Mouse (Mus musculus) gonadal fat pad, adult 2 months (tissue): Measurements from ENCODE around the gene Parp16. TPM values are rescaled to one million over a fixed set of nuclear protein-coding genes. Genes with fewer than 3 reads are reported as not detected.

ENCODE experiments used
- DNase-seq: peaks from one replicate; pipeline ENCODE4 v3.0.0-alpha.2; 2012; ENCODE audit warnings: low read depth
- polyA plus RNA-seq: library from polyadenylated mRNA; depleted of rRNA; stranded (reverse); fragments of >200 nt; gene quantifications from 2 replicates; pipeline ENCODE4 v1.2.3, GENCODE M21; 2012; rRNA removed

Parp16 gene
- 12.9 and 18.3 TPM in 2 replicates for polyA plus RNA-seq

GRCm38 (mm10) chr9:65195053-65195452 lies at the start of gene Parp16:
Parp16 (plus strand) TSS chr9:65195353.
- no peak for DNase-seq

DNA sequence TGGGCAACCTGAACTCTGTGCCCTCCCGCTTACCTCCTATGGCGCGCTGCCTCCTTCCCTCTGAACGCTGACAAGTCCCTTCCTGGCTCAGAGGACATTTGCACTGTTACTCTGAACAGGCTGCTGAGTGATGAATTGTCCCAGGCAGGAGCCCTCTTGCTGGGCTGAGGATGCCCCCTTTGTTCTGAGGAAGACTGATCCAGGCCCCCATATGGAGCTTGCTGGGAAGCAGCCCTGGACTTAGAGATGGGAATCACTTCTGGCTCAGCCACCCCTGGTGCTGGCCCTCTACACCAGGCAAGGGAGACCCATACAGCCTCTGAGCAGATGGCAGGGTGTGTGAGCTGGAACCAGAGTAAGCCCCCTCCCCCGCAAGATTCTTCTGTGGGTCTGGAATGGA lies 49.2 kb upstream of the Parp16 start:
- no peak for DNase-seq

DNA sequence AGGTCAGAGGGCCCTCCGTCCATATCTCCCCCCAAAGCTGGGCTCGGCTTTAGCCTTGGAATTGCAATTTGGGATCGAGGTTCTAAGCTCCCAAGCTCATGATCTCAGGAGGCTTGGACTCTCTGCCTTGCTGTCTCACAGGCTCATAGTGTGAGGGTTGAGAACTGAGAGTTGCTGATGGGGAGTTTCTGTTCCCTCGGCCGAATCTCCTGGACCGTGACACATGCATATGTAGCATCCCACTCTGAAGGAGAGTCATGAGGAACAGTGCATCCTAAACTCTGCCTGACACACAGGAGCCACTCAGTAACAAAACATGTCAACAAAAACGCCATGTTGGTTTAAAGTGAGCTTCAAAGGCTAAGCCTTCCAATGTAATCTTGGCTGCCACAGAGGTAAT lies 46.6 kb upstream of the Parp16 start:
- DNase-seq, result no peak

GRCm38 (mm10) chr9:65152711-65153330 lies 42.3 kb upstream of the Parp16 start:
- no peak for DNase-seq

- DNase-seq, result no peak
These were observed 41.8 kb upstream of the Parp16 start for GRCm38 (mm10) chr9:65153331-65153711.

- DNase-seq, result no peak
These were observed 40.3 kb upstream of the Parp16 start for GRCm38 (mm10) chr9:65154692-65155455.

- DNase-seq, result no peak
These were observed 38.5 kb upstream of the Parp16 start for GRCm38 (mm10) chr9:65156604-65157003.

DNA sequence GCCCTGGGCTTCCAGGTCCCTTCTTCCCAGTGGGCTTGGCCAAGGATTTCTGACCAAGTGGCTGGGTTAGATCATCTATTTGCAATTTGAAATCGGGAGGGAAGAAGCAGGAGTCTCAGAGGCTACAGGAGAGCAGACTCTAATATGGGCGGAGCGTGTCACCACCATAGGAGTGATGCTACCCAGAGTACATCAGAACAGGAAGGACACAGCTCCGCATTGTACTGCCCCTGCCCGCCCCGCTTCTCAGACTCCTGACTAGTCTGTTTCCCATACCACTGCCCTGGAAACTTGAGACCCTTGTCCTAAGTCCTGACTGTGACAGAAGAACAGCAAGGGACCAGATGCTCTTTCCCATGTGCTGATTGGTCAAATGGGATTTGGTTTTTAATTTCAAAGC lies 37.5 kb upstream of the Parp16 start:
- DNase-seq, result no peak

GRCm38 (mm10) chr9:65161188-65161587 lies 34.0 kb upstream of the Parp16 start:
- no peak for DNase-seq

DNA sequence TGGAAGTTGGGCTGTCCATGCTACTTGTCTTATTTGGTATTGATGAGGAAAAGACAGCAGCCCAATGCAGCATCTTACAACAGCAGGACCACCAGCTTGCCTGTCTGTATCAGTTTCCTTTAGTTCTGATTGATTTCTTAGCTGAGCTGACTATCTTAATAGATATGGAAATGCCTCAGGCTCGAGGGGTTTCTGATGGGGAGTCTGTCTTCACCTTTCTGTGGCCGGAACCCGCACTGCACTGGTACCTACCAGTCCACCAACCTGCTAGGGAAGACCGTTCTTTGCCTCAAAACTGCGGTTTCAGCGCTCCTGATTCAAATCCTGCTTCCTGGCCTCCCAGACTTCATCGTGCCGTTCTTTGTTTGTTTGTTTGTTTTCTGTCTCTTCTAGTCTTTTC lies 33.3 kb upstream of the Parp16 start:
- DNase-seq, result no peak

- DNase-seq, result no peak
These were observed 32.2 kb upstream of the Parp16 start for GRCm38 (mm10) chr9:65162711-65163639.

- no peak for DNase-seq
These were observed 30.3 kb upstream of the Parp16 start for GRCm38 (mm10) chr9:65164870-65165269.

DNA sequence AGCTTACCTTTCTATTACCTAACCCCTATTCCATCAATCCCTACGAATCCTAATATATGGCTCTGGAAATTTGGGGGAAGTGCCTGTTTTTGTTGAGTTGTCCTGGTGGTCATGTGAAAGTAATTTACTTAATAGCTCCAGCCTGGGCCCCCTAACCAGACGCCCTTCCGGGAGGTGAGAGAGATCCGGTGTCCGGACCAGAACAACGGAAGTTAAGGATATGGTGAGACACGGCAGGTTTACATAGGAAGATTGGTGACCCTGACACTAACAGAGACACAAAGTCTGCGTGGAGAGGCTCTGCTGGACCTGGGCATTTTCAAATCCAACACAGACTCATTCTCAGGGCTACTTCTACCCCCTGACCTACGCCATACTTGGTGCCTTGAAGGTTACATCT lies 28.8 kb upstream of the Parp16 start:
- DNase-seq, result no peak

GRCm38 (mm10) chr9:65168534-65168933 lies 26.6 kb upstream of the Parp16 start:
- DNase-seq, result no peak

GRCm38 (mm10) chr9:65168952-65169351 lies 26.2 kb upstream of the Parp16 start:
- no peak for DNase-seq

- DNase-seq, result no peak
These were observed 22.5 kb upstream of the Parp16 start for GRCm38 (mm10) chr9:65172654-65173053.

DNA sequence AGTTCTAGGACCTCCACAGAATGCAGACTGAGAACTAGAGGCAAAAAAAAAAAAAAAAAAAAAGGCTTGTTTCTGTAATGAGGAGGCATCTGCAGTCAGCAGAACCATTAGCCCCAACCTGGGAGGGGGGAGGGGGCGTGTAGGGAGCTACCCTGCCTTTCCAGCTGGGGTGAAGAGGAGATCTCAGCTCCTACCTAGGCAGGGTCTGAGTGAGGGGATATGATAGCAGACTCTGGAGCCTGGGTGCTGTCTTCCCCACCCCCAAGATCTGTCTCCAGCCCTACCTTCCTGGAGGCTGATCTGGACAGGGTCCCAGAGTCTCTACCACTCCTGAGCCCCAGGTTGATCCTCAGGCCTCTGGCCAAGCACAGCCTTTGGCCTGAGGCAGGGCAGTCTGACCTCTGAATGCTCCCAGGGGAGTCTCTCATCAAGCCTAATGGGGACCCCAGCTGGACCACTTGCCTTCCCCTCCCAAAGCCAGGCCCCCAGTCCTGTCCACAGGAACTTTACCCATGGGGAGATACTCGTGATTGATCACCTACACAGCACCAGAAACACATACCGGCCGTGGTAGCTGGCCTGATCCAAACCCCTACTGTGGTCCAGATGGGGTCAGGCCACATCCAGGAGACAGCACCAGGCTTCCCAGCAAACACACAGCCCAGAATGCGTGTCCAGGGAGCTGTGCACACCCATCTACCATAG lies 19.8 kb upstream of the Parp16 start:
- no peak for DNase-seq

DNA sequence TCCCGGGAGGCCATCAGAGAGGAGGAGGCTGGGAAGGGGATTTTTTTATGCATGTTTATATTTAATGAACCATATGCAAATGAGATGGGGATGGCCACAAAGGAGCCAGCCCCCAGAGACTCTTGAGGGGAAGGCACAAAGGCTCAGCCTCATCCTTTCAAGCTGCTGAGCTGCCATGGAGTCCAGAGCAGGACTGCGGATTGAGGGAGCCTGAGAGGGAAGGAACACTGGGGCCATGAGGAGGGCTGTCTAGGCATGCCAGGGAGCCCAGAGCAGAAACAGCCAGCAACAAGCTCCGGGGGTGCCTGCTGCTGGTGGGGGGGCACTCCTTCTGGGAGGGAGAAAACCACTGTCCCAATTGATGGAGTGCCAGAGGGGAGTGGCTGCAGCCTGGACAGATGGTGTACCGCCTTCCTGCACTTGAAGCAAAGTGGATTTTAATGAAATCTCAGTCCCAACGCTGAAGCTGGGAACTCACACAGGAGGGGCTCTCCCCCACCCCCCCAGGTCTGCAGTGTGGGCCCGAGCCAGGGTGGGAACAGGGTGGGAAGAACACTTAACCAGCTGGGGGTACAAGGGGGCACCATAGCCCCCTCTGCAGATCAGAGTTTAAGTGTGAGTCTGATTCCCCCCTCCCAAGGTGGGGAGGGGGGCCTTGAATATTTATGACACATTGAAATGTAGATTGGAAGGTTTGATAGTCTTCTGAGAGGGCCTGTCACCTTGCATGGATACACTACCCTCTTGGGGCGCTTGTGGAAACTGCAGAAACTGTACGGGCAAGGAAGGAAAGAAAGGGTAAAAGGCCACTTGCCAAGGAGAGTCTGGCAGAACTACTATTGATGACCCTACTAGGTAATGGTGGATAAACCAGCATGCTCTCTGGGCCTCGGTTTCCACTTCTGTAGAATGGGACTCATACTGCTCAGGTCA lies 18.9 kb upstream of the Parp16 start:
- DNase-seq, result no peak

GRCm38 (mm10) chr9:65177497-65177896 lies 17.7 kb upstream of the Parp16 start:
- DNase-seq, result no peak

GRCm38 (mm10) chr9:65177912-65178311 lies 17.2 kb upstream of the Parp16 start:
- DNase-seq, result no peak
